Mouse (Mus musculus): Measurements from ENCODE around the gene Olfr1109. TPM values are rescaled to one million over a fixed set of nuclear protein-coding genes. Genes with fewer than 3 reads are reported as not detected.

The Olfr1109 gene
- not detected in 2 replicates for polyA plus RNA-seq (2021; fragmentation: Nextera tagmentation)
- long read RNA-seq, experiment 1: 0 reads
- long read RNA-seq, experiment 2: 0 reads

DNA sequence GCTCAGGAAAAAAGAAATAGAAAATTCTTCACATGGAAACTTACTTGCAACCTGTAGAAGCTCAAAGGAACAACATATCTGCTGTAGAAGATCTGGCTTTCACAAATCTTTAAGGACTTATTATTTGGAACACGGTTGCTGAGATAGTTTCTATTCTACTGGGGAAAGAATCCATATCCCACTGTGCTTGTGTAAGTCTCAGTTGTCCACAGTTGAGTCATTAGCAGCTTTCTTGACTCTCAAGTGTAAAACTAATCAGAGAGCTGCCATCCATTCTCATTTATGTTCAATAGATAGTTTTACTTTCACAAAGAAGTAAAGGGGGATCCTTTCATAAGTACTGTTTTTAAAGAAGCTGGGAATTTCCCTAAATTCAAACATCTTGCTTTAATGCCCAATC lies at the start of gene Olfr1109:
Olfr1109 (minus strand) TSS at position 101 of the 400 bp plus-strand sequence.

GRCm38 (mm10) chr2:87140200-87140599 lies 44.4 kb upstream of the Olfr1109 start, which contains the start of gene Olfr1110:
TSS of gene Olfr1110 (minus strand) at chr2:87140300.

GRCm38 (mm10) chr2:87114467-87114866 lies 18.7 kb upstream of the Olfr1109 start, which contains the start of gene Olfr259:
TSS of gene Olfr259 (minus strand) at chr2:87114567.

DNA sequence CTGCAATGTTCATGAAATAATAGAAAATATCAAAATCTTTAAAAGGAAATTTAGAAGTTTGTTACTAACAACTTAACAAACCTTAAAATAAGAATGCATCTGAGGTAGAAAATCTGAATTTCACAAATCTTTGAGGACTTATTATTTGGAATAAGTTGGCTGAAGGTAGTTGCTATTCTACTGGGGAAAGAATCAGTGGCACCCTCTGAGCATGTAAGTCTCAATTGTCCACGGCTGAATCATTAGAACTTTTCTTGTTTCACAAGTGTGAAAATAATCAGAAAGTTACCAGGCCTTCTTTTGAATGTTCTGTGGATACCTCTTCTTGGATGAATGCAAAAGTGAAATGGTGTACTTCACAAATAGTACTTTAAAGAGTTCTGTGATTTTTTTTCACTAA lies 20.1 kb downstream of the Olfr1109 start, which contains the start of gene Olfr1107:
Olfr1107 (minus strand) TSS at position 101 of the 400 bp plus-strand sequence.

DNA sequence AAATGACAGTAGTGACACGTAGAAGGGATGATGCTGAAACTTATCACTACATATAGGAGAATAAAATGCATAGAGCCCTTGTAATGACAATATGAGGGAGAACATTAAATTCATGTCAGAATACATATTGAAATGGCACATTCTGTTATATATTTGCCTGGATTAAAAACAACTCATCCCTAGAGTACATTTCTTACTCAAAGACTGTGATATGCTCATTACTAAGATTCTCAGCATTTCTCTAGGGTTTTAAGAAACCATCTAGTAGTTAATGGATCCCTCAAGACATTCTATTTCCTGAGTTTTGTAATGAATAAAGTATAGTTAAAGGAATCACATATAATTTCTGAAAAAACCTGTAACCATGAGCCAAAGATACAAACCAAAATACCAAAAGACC lies 43.6 kb downstream of the Olfr1109 start, which contains the start of gene Olfr1106:
Olfr1106 (minus strand) TSS at position 101 of the 400 bp plus-strand sequence.

Other genes with a start within 250 kb of the Olfr1109 start
- gene Olfr1095, start 244.3 kb downstream of the Olfr1109 start, polyA plus RNA-seq (2021; fragmentation: Nextera tagmentation): not detected in 2 replicates
- gene Gm13723, start 221.2 kb downstream of the Olfr1109 start, polyA plus RNA-seq (2021; fragmentation: Nextera tagmentation): not detected in 2 replicates
- not detected in 2 replicates for gene Olfr1097, start 203.8 kb downstream of the Olfr1109 start, polyA plus RNA-seq (2021; fragmentation: Nextera tagmentation)
- gene Olfr1098, start 171.5 kb downstream of the Olfr1109 start, polyA plus RNA-seq (2021; fragmentation: Nextera tagmentation): not detected in 2 replicates
- not detected in 2 replicates for gene Olfr1099, start 135.3 kb downstream of the Olfr1109 start, polyA plus RNA-seq (2021; fragmentation: Nextera tagmentation)
- not detected in 2 replicates for gene Olfr1100, start 116.1 kb downstream of the Olfr1109 start, polyA plus RNA-seq (2021; fragmentation: Nextera tagmentation)
- not detected in 2 replicates for gene Olfr1101, start 104.8 kb downstream of the Olfr1109 start, polyA plus RNA-seq (2021; fragmentation: Nextera tagmentation)
- gene Olfr1102, start 97.6 kb downstream of the Olfr1109 start, polyA plus RNA-seq (2021; fragmentation: Nextera tagmentation): not detected in 2 replicates
- gene Olfr1104, start 68.9 kb downstream of the Olfr1109 start, polyA plus RNA-seq (2021; fragmentation: Nextera tagmentation): not detected in 2 replicates
- not detected in 2 replicates for gene Olfr1105, start 59.5 kb downstream of the Olfr1109 start, polyA plus RNA-seq (2021; fragmentation: Nextera tagmentation)
- gene Olfr1106, start 43.7 kb downstream of the Olfr1109 start, polyA plus RNA-seq (2021; fragmentation: Nextera tagmentation): not detected in 2 replicates
- gene Olfr1107, start 20.2 kb downstream of the Olfr1109 start, polyA plus RNA-seq (2021; fragmentation: Nextera tagmentation): not detected in 2 replicates
- not detected in 2 replicates for gene Olfr259, start 18.6 kb upstream of the Olfr1109 start, polyA plus RNA-seq (2021; fragmentation: Nextera tagmentation)
- not detected in 2 replicates for gene Olfr1110, start 44.3 kb upstream of the Olfr1109 start, polyA plus RNA-seq (2021; fragmentation: Nextera tagmentation)
- not detected in 2 replicates for gene Olfr1111, start 56.6 kb upstream of the Olfr1109 start, polyA plus RNA-seq (2021; fragmentation: Nextera tagmentation)
- gene Olfr1112, start 91.8 kb upstream of the Olfr1109 start, polyA plus RNA-seq (2021; fragmentation: Nextera tagmentation): not detected in 2 replicates
- gene Olfr1113, start 113.0 kb upstream of the Olfr1109 start, polyA plus RNA-seq (2021; fragmentation: Nextera tagmentation): not detected in 2 replicates
- gene Olfr1115, start 152.0 kb upstream of the Olfr1109 start, polyA plus RNA-seq (2021; fragmentation: Nextera tagmentation): not detected in 2 replicates
- gene Olfr1116, start 171.5 kb upstream of the Olfr1109 start, polyA plus RNA-seq (2021; fragmentation: Nextera tagmentation): not detected in 2 replicates
- gene Olfr1118, start 211.6 kb upstream of the Olfr1109 start, polyA plus RNA-seq (2021; fragmentation: Nextera tagmentation): not detected in 2 replicates